Mouse (Mus musculus) liver, postnatal 0 days (tissue): Measurements from ENCODE around the gene Mrpl45. TPM values are rescaled to one million over a fixed set of nuclear protein-coding genes. Genes with fewer than 3 reads are reported as not detected.

Experiments used
- ATAC-seq: fragments of 200-750 bp; cut with Nextera tagmentation; 2 replicates; pipeline ENCODE4 v1.8.0; 2017; ENCODE audit warnings: mild to moderate bottlenecking, moderate library complexity
- DNase-seq: peaks from one replicate; pipeline ENCODE4 v3.0.0-alpha.2; 2016
- H3K27ac ChIP-seq: fragments of 300-500 bp; sonication (generic); 2 replicates; pipeline ENCODE4 v1.5.1; 2014; ENCODE audit warnings: antibody characterized with exemption, moderate library complexity, mild to moderate bottlenecking, low read depth
- H3K27me3 ChIP-seq: fragments of 300-500 bp; sonication (generic); 2 replicates; pipeline ENCODE4 v1.6.1; 2014; ENCODE audit warnings: low read length, control low read depth, mixed read lengths; ENCODE audit not compliant: insufficient read depth
- H3K36me3 ChIP-seq: fragments of 300-500 bp; sonication (generic); replicated peaks from 2 replicates; pipeline ENCODE4 v1.6.1; 2014; ENCODE audit warnings: mild to moderate bottlenecking, control low read depth, low read length, moderate library complexity, mixed read lengths; ENCODE audit not compliant: insufficient read depth
- H3K4me1 ChIP-seq: fragments of 300-500 bp; sonication (generic); 2 replicates; pipeline ENCODE4 v1.6.1; 2014; ENCODE audit warnings: antibody characterized with exemption, mild to moderate bottlenecking, control low read depth; ENCODE audit not compliant: insufficient read depth
- H3K4me2 ChIP-seq: fragments of 300-500 bp; sonication (generic); 2 replicates; pipeline ENCODE4 v1.6.1; 2014; ENCODE audit warnings: low read depth, mild to moderate bottlenecking, low read length, moderate library complexity, mixed read lengths
- H3K4me3 ChIP-seq: fragments of 300-500 bp; sonication (generic); 2 replicates; pipeline ENCODE4 v1.5.1; 2014; ENCODE audit warnings: low read depth, low read length
- H3K9ac ChIP-seq: fragments of 300-500 bp; sonication (generic); replicated peaks from 2 replicates; pipeline ENCODE4 v1.6.1; 2014; ENCODE audit warnings: mild to moderate bottlenecking, moderate library complexity
- H3K9me3 ChIP-seq: fragments of 300-500 bp; sonication (generic); 2 replicates; pipeline ENCODE4 v1.6.1; 2016; ENCODE audit warnings: mild to moderate bottlenecking, control low read depth, low read length, mixed read lengths
- CTCF ChIP-seq: sonication (generic); IDR thresholded peaks from 2 replicates; pipeline ENCODE4 v1.5.1; 2016; ENCODE audit warnings: antibody characterized with exemption, low read depth
- EP300 ChIP-seq: IDR thresholded peaks from 2 replicates; pipeline ENCODE4 v1.6.1; 2016; ENCODE audit warnings: antibody characterized with exemption, low read depth, mild to moderate bottlenecking
- WGBS: fragments of 180-500 bp; shearing (Covaris S2); extraction: QIAGEN DNeasy Blood & Tissue Kit; methylation state at CpG from one replicate; pipeline ENCODE4 v1.1.7; 2014; ENCODE audit not compliant: insufficient replicate concordance; 5-methylcytosine and 5-hydroxymethylcytosine counted together
- polyA plus RNA-seq: library from polyadenylated mRNA; unstranded; fragments of >200 nt; fragmentation: Nextera tagmentation; extraction: Ambion mirVana; gene quantifications from 2 replicates; pipeline ENCODE4 v1.2.1, GENCODE M21; 2015

The Mrpl45 gene
- polyA plus RNA-seq, 1 experiment from 2014 or later = 19.8 TPM

- H3K36me3 ChIP-seq = peaks cover 23% of the 10 kb centered on the region
Measured at GRCm38 (mm10) chr11:97325224-97325623, 9.7 kb downstream of the Mrpl45 start.

GRCm38 (mm10) chr11:97328148-97328547 is 12.6 kb downstream of the Mrpl45 start:
- Histone ChIP-seq H3K4me3 (no peak overlapping the region), H3K27ac (no peak overlapping the region), H3K4me2 (no peak overlapping the region), H3K9me3 (no peaks in the 10 kb centered on the region), H3K36me3 (peaks cover 23% of the 10 kb centered on the region), H3K27me3 (no peaks in the 10 kb centered on the region), H3K4me1 (peaks cover 3% of the 10 kb centered on the region), H3K9ac (no peak overlapping the region)
- DNase-seq = peak; percentile 76
- TF ChIP-seq CTCF (peak; percentile 97), EP300 (no peak)
- ATAC-seq = no peak
- WGBS = 22% methylated on average over 9 of the region's 9 CpGs

More at GRCm38 (mm10) chr11:97325224-97325623, 9.7 kb downstream of the Mrpl45 start:
- ATAC-seq = no peak
- H3K9ac ChIP-seq = no peak overlapping the region
- TF ChIP-seq EP300 (no peak), CTCF (peak; percentile 62)
- H3K27ac ChIP-seq = no peak overlapping the region
- no peaks in the 10 kb centered on the region for H3K4me1 ChIP-seq
- no peak overlapping the region for H3K4me3 ChIP-seq
- H3K4me2 ChIP-seq = no peak overlapping the region
- 67% methylated on average over 1 of the region's 1 CpGs for WGBS
- no peaks in the 10 kb centered on the region for H3K27me3 ChIP-seq
- DNase-seq = no peak
- H3K9me3 ChIP-seq = no peaks in the 10 kb centered on the region

- Histone ChIP-seq H3K9ac (no peak overlapping the region), H3K36me3 (peaks cover 15% of the 10 kb centered on the region), H3K4me1 (peaks cover 10% of the 10 kb centered on the region), H3K9me3 (no peaks in the 10 kb centered on the region), H3K4me3 (no peak overlapping the region), H3K4me2 (no peak overlapping the region), H3K27ac (no peak overlapping the region), H3K27me3 (no peaks in the 10 kb centered on the region)
- no peak for TF ChIP-seq EP300
- TF ChIP-seq CTCF = peak; percentile 18; the same call in 1 of the 2 replicates
- ATAC-seq = no peak
- WGBS = 70% methylated on average over 1 of the region's 1 CpGs
- no peak for DNase-seq
Measured at GRCm38 (mm10) chr11:97330315-97330714, 14.8 kb downstream of the Mrpl45 start.

- no peaks in the 10 kb centered on the region for H3K27me3 ChIP-seq
- no peak overlapping the region for H3K4me3 ChIP-seq
- TF ChIP-seq EP300 = no peak
- TF ChIP-seq CTCF = no peak
- H3K36me3 ChIP-seq = peaks cover 12% of the 10 kb centered on the region; the same call in 1 of the 2 replicates
- DNase-seq = no peak
- no peak overlapping the region for H3K9ac ChIP-seq
- no peak overlapping the region for H3K4me2 ChIP-seq
- no peaks in the 10 kb centered on the region for H3K9me3 ChIP-seq
- H3K27ac ChIP-seq = no peak overlapping the region
- no peak for ATAC-seq
- peaks cover 10% of the 10 kb centered on the region for H3K4me1 ChIP-seq
- WGBS = 81% methylated on average over 12 of the region's 12 CpGs
Measured at GRCm38 (mm10) chr11:97331231-97332190, 16.0 kb downstream of the Mrpl45 start.

GRCm38 (mm10) chr11:97333044-97333443 is 17.5 kb downstream of the Mrpl45 start:
- H3K9me3 ChIP-seq = no peaks in the 10 kb centered on the region
- H3K27ac ChIP-seq = no peak overlapping the region
- H3K27me3 ChIP-seq = no peaks in the 10 kb centered on the region
- H3K4me1 ChIP-seq = peaks cover 10% of the 10 kb centered on the region
- H3K36me3 ChIP-seq = peaks cover 7% of the 10 kb centered on the region; the same call in 1 of the 2 replicates
- DNase-seq = no peak
- no peak overlapping the region for H3K9ac ChIP-seq
- 46% methylated on average over 9 of the region's 9 CpGs for WGBS
- peak; percentile 45; the same call in 1 of the 2 replicates for ATAC-seq
- H3K4me3 ChIP-seq = no peak overlapping the region
- H3K4me2 ChIP-seq = no peak overlapping the region
- TF ChIP-seq EP300 = no peak
- TF ChIP-seq CTCF = no peak

- Histone ChIP-seq H3K9ac (no peak overlapping the region), H3K4me2 (no peak overlapping the region), H3K9me3 (no peaks in the 10 kb centered on the region), H3K27me3 (no peaks in the 10 kb centered on the region), H3K4me3 (no peak overlapping the region), H3K4me1 (peaks cover 10% of the 10 kb centered on the region), H3K27ac (no peak overlapping the region), H3K36me3 (peaks cover 3% of the 10 kb centered on the region; the same call in 1 of the 2 replicates)
- 38% methylated on average over 1 of the region's 1 CpGs for WGBS
- no peak for ATAC-seq
- TF ChIP-seq CTCF (no peak), EP300 (no peak)
- no peak for DNase-seq
Measured at GRCm38 (mm10) chr11:97333896-97334295, 18.4 kb downstream of the Mrpl45 start.
